Mouse (Mus musculus) embryonic fibroblast, embryonic 13.5 days (primary cell): ENCODE results near the gene Olfr441. TPM values are rescaled to one million over a fixed set of nuclear protein-coding genes. Genes with fewer than 3 reads are reported as not detected.
"Not testable (repeated sequence)": the region's sequence is repeated elsewhere in the genome, so short reads cannot be mapped to it uniquely, and the experiment has no call there.

ENCODE experiments used
- H3K27ac ChIP-seq: 2 replicates; pipeline ENCODE4 v1.5.1; 2012; ENCODE audit warnings: low read length, control low read depth, inconsistent platforms; ENCODE audit not compliant: insufficient read depth
- H3K4me1 ChIP-seq: 2 replicates; pipeline ENCODE4 v1.6.1; 2011; ENCODE audit warnings: low read length; ENCODE audit not compliant: control insufficient read depth, insufficient read depth
- H3K4me3 ChIP-seq: 2 replicates; pipeline ENCODE4 v1.5.1; 2011; ENCODE audit warnings: mild to moderate bottlenecking, control low read depth, low read length; ENCODE audit not compliant: insufficient read depth
- CTCF ChIP-seq: IDR thresholded peaks from 2 replicates; pipeline ENCODE4 v1.5.1; 2011; ENCODE audit warnings: mild to moderate bottlenecking, control low read depth, low read length, moderate library complexity, borderline replicate concordance; ENCODE audit not compliant: insufficient read depth
- POLR2A ChIP-seq: IDR thresholded peaks from 2 replicates; pipeline ENCODE4 v1.6.1; 2011; ENCODE audit warnings: low read depth, mild to moderate bottlenecking, control low read depth, low read length, moderate library complexity
- polyA plus RNA-seq: library from polyadenylated mRNA; stranded (reverse); fragments of >200 nt; gene quantifications from 2 replicates; pipeline ENCODE4 v1.2.4, GENCODE M21; 2011; ENCODE audit warnings: low read depth; ENCODE audit not compliant: missing spikeins, insufficient read length

The Olfr441 gene
- not detected in 2 replicates for polyA plus RNA-seq

DNA sequence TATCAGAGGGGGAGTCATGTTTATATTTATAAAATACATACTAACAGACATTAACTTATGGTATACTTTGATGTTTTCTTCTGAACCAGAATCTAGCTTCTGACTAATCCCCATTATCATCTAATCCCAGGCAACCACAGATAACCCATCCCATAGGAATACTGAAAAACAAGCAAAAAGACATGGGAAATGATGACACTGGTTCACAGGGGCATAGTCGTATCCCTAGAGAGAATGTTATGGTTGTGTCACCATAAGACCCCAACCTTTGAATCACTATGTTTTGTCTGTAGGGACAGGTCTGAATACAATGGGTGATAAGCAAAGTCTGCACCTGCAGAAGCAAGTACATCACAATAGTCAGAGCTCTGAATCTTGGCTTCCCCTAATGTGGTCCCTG lies at the start of gene Olfr441:
TSS of gene Olfr441 (plus strand) at position 301 of the 400 bp plus-strand sequence.
- not testable (repeated sequence) for H3K4me1 ChIP-seq, H3K27ac ChIP-seq, H3K4me3 ChIP-seq

DNA sequence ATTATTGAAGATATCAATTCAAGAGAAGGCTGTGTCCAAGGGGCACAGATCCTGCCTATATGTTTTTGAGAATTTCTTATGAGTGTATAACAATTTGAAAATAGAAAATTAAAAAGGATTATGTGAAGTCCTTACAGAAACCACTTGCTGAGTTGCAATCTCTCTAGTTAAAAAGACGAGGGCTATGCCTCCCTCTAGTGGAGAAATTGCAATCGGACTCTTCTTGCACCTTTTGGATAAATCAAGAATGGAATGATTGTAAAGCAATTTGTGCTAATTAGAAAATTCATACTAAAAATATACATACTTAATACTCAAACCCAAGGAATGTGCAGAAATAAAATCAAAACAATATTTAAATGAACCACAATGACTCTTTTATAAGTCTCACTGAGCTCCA lies 27.4 kb upstream of the Olfr441 start:
- no peak overlapping the region for H3K4me3 ChIP-seq
- H3K4me1 ChIP-seq = no peaks in the 10 kb centered on the region
- no peak for TF ChIP-seq POLR2A
- no peak for TF ChIP-seq CTCF
- H3K27ac ChIP-seq = no peak overlapping the region

DNA sequence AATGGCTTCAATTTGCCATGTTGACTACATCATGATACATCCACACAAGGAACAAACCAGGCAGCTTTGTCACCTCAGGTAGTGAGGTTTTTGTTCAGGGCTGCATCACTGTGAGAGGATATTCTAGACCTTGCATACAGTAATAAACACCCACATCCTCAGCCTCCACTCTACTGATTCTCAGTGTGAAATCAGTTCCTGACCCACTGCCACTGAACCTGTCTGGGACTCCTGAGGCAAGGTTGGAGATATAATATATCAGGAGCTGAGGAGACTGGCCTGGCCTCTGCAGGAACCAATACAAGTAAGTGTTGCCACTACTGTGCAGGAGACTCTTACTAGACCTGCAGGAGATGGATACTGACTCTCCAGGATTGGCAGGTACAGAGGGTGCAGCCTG lies 24.8 kb upstream of the Olfr441 start:
- not testable (repeated sequence) for H3K4me1 ChIP-seq, H3K27ac ChIP-seq, H3K4me3 ChIP-seq

DNA sequence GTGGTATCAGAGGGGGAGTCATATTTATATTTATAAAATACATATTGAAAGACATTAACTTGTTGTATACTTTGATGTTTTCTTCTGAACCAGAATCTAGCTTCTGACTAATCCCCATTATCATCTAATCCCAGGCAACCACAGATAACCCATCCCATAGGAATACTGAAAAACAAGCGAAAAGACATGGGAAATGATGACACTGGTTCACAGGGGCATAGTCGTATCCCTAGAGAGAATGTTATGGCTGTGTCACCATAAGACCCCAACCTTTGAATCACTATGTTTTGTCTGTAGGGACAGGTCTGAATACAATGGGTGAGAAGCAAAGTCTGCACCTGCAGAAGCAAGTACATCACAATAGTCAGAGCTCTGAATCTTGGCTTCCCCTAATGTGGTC lies 40.1 kb downstream of the Olfr441 start, which contains the start of gene Olfr237-ps1:
TSS of gene Olfr237-ps1 (plus strand) at position 301 of the 400 bp plus-strand sequence.
- not testable (repeated sequence) for H3K4me1 ChIP-seq, H3K27ac ChIP-seq, H3K4me3 ChIP-seq

DNA sequence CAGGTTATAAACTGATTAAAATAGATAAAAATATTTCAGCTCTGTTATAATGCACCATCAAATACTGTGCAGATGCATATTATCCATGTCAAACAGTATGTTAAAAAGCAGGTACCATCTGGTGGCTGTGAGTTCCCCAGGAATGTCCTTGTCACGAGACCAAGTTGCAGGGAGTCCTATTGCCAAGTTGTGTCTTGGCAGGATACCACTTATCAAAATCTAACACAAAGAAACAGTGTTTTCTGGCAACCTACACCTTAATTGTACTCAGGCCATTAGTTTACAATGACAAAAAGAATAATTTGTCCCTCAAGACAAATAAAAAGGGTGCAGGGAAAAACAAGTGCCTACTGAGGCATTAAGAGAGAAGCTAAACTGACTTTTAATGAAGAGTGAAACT lies 53.3 kb downstream of the Olfr441 start:
- no peaks in the 10 kb centered on the region for H3K4me1 ChIP-seq
- no peak overlapping the region for H3K4me3 ChIP-seq
- TF ChIP-seq CTCF = no peak
- TF ChIP-seq POLR2A = no peak
- H3K27ac ChIP-seq = no peak overlapping the region

DNA sequence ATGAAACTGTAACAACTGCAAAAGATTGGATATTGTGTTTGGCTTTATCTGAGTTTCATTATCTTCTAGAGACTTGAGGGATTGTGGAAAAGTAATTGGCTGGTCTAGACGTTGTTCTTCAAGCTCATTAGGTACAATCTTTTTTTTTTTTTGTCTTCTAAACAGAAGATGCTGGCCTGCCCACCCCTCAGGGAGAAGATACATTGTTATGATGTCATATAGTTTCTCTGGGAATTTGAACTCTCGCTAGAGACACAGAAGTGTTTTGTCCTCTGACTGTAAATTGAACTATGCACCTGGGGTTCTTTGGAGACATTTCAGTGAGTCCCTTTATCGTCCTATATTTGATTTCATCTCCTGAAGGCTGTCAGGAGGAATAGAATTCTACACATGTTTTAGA lies 56.8 kb downstream of the Olfr441 start, which contains the start of gene Olfr437:
TSS of gene Olfr437 (plus strand) at position 301 of the 400 bp plus-strand sequence.
- Histone ChIP-seq H3K4me3 (no peak within 1 kb of the TSS), H3K4me1 (no peaks in the 10 kb centered on the region), H3K27ac (no peak within 1 kb of the TSS)
- TF ChIP-seq POLR2A = no peak
- TF ChIP-seq CTCF = no peak

DNA sequence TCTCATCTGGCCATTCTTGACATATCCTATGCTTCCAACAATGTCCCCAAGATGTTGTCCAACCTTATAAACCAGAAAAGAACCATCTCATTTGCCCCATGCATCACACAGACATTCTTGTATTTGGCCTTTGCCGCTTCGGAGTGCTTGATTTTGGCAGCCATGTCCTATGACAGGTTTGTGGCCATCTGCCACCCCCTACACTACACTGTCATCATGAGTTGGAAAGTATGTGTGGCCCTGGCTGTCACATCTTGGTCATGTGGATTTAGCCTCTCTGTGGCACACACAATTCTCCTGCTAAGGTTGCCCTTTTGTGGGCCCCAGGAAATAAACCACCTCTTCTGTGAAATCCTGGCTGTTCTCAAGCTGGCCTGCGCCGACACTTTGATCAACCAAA lies 61.1 kb downstream of the Olfr441 start:
- TF ChIP-seq CTCF (no peak), POLR2A (no peak)

More for the DNA sequence above, 61.1 kb downstream of the Olfr441 start:
- Histone ChIP-seq H3K27ac (no peak overlapping the region), H3K4me3 (no peak overlapping the region), H3K4me1 (no peaks in the 10 kb centered on the region)

Other genes starting within 250 kb of the Olfr441 start
- not detected in 2 replicates for gene Olfr448, start 215.9 kb upstream of the Olfr441 start, polyA plus RNA-seq
- gene Olfr447, start 197.5 kb upstream of the Olfr441 start, polyA plus RNA-seq = not detected in 2 replicates
- not detected in 2 replicates for gene Olfr446, start 185.0 kb upstream of the Olfr441 start, polyA plus RNA-seq
- gene Olfr444, start 157.3 kb upstream of the Olfr441 start, polyA plus RNA-seq = not detected in 2 replicates
- gene Olfr237-ps1, start 40.2 kb downstream of the Olfr441 start, polyA plus RNA-seq = not detected in 2 replicates
- not detected in 2 replicates for gene Olfr437, start 56.9 kb downstream of the Olfr441 start, polyA plus RNA-seq
- not detected in 2 replicates for gene Olfr13, start 65.8 kb downstream of the Olfr441 start, polyA plus RNA-seq
- not detected in 2 replicates for gene Olfr435, start 90.8 kb downstream of the Olfr441 start, polyA plus RNA-seq
- not detected in 2 replicates for gene Olfr434, start 106.7 kb downstream of the Olfr441 start, polyA plus RNA-seq
- not detected in 2 replicates for gene Olfr47, start 125.2 kb downstream of the Olfr441 start, polyA plus RNA-seq
- gene Arhgef5, start 159.2 kb downstream of the Olfr441 start, polyA plus RNA-seq = 28.5 and 43.2 TPM in 2 replicates
- gene Nobox, start 203.2 kb downstream of the Olfr441 start, polyA plus RNA-seq = not detected in 2 replicates